In genomic region chr5:103746561-103747085, GRCm38 (mm10) we compare ENCODE assay signal across 13 mouse cellular contexts. TPM values are rescaled to one million over a fixed set of nuclear protein-coding genes. Genes with fewer than 3 reads are reported as not detected.
DNase-seq lines count a peak whose midpoint lies in the region; ATAC-seq lines count a peak whose summit lies in the region.
"Had no signal": no experiment of that assay in that cellular context is flagged by ENCODE, and none has a peak within 500 bp of the region (broad histone marks: within the 10 kb centered on the region; RNA-seq: fewer than 3 reads in every experiment).

No protein-coding gene starts in this region.

- peaks cover 82% of the 10 kb centered on the region for H3K4me1 ChIP-seq in liver, embryonic 12.5 days
- H3K4me1 ChIP-seq in forebrain, embryonic 10.5 days, result peaks cover 7% of the 10 kb centered on the region
- H3K4me1 ChIP-seq: hindbrain, embryonic 15.5 days; kidney, embryonic 15.5 days had no signal

- DNase-seq in liver, result no peak
- DNase-seq in CD4-positive, CD25-positive, alpha-beta regulatory T cell, adult 2 months (ENCODE audit: low read depth, low spot score), result peak; percentile 43
- DNase-seq in induced T-regulatory cell, adult 2 months (ENCODE audit: low read depth), result peak; percentile 23
- DNase-seq in forebrain, embryonic 10.5 days (ENCODE audit: extremely low spot score, low spot score), result no peak
- no peak for DNase-seq in layer of hippocampus, postnatal 25 days (ENCODE audit: extremely low spot score in 1 of 2, low spot score in 1 of 2)
- DNase-seq in urinary bladder, adult 2 months (ENCODE audit: low spot score), result no peak
- DNase-seq: cerebellum, postnatal 10 days; heart, adult 18-20 months; retina, postnatal 1 day had no signal

- H3K27me3 ChIP-seq in liver, embryonic 12.5 days (replicated peaks), result no peaks in the 10 kb centered on the region
- peaks cover 6% of the 10 kb centered on the region; the same call in 1 of the 2 replicates for H3K27me3 ChIP-seq in forebrain, embryonic 10.5 days (ENCODE audit: poor library complexity, severe bottlenecking)
- H3K27me3 ChIP-seq: kidney, embryonic 15.5 days had no signal

- H3K9ac ChIP-seq in liver, embryonic 12.5 days, result no peak overlapping the region
- H3K9ac ChIP-seq: hindbrain, embryonic 15.5 days; kidney, embryonic 15.5 days had no signal

- H3K4me3 ChIP-seq in liver, embryonic 12.5 days, result no peak overlapping the region
- H3K4me3 ChIP-seq in forebrain, embryonic 10.5 days, result no peak overlapping the region
- H3K4me3 ChIP-seq: hindbrain, embryonic 15.5 days; kidney, embryonic 15.5 days had no signal

- no peaks in the 10 kb centered on the region for H3K9me3 ChIP-seq in liver, embryonic 12.5 days (replicated peaks)
- 0 out of 2 replicates have a peak, but pooled peaks cover 4% of the 10 kb centered on the region for H3K9me3 ChIP-seq in forebrain, embryonic 10.5 days
- H3K9me3 ChIP-seq: hindbrain, embryonic 15.5 days; kidney, embryonic 15.5 days had no signal

- H3K4me2 ChIP-seq in liver, embryonic 12.5 days, result no peak overlapping the region
- H3K4me2 ChIP-seq: hindbrain, embryonic 15.5 days; kidney, embryonic 15.5 days had no signal

- WGBS in liver, embryonic 12.5 days (ENCODE audit: insufficient replicate concordance), result 74% methylated on average over 3 of the region's 3 CpGs
- WGBS in forebrain, embryonic 10.5 days, result 96% methylated on average over 3 of the region's 3 CpGs

- H3K27ac ChIP-seq in liver, embryonic 12.5 days, result peak overlapping the region; percentile 85
- H3K27ac ChIP-seq in forebrain, embryonic 10.5 days, result no peak overlapping the region
- H3K27ac ChIP-seq: hindbrain, embryonic 15.5 days; kidney, embryonic 15.5 days had no signal

- no peak for ATAC-seq in liver, embryonic 12.5 days
- peak; percentile 40 for ATAC-seq in monocyte, adult 5-6 weeks (replicated peaks; ENCODE audit: insufficient number of reproducible peaks, low FRiP score, low TSS enrichment, poor library complexity, severe bottlenecking)

- H3K36me3 ChIP-seq in liver, embryonic 12.5 days, result no peaks in the 10 kb centered on the region
- H3K36me3 ChIP-seq in forebrain, embryonic 10.5 days (replicated peaks), result no peaks in the 10 kb centered on the region
- H3K36me3 ChIP-seq: hindbrain, embryonic 15.5 days; kidney, embryonic 15.5 days had no signal

RNA-seq across cellular contexts. Expression of gene Aff1, which starts 54.4 kb away (rescaled TPM):
- polyA plus RNA-seq in liver, embryonic 12.5 days (2016; fragmentation: Nextera tagmentation; extraction: Ambion mirVana), result 17.0 and 19.5 TPM in 2 replicates
- total RNA-seq in monocyte, adult 5-6 weeks (2017), result 20.1 to 35.3 TPM (median 31.2 TPM) in 3 replicates
- polyA plus RNA-seq in forebrain, embryonic 10.5 days (2016; fragmentation: Nextera tagmentation; extraction: Ambion mirVana), result 4.3 and 5.1 TPM in 2 replicates
- total RNA-seq in layer of hippocampus, postnatal 25 days (2021), result 10 to 100 TPM; 14.1 to 14.2 TPM
- polyA plus RNA-seq in urinary bladder, adult 2 months (2012; rRNA removed), result 9.4 and 22.0 TPM in 2 replicates

Comparison
In these comparisons a context has a peak if more than half of its experiments do, and no peak if none do; other contexts are left out.
1. DNase-seq: peak in CD4-positive, CD25-positive, alpha-beta regulatory T cell, adult 2 months (single experiment) and induced T-regulatory cell, adult 2 months (single experiment); none in liver (single experiment), forebrain, embryonic 10.5 days (single experiment), layer of hippocampus, postnatal 25 days (0 of 2) and urinary bladder, adult 2 months (single experiment).